Mouse (Mus musculus): Measurements from ENCODE around the gene Gm10300.

The Gm10300 gene

GRCm38 (mm10) chr4:132074077-132074932 is at the start of gene Gm10300:
Gene Gm10300 (plus strand): TSS chr4:132074697.
- no peak for DNase-seq (ENCODE audit: low spot score)

GRCm38 (mm10) chr4:132025264-132025663 is 49.2 kb upstream of the Gm10300 start:
- DNase-seq (ENCODE audit: low spot score) = no peak

- no peak for DNase-seq (ENCODE audit: low spot score)
Observed at GRCm38 (mm10) chr4:132025738-132026527, 48.6 kb upstream of the Gm10300 start.

GRCm38 (mm10) chr4:132027167-132027566 is 47.3 kb upstream of the Gm10300 start:
- DNase-seq (ENCODE audit: low spot score) = no peak

- DNase-seq (ENCODE audit: low spot score) = no peak
Observed at GRCm38 (mm10) chr4:132027806-132028205, 46.7 kb upstream of the Gm10300 start.

- DNase-seq (ENCODE audit: low spot score) = no peak
Observed at GRCm38 (mm10) chr4:132029851-132030741, 44.4 kb upstream of the Gm10300 start.

- no peak for DNase-seq (ENCODE audit: low spot score)
Observed at GRCm38 (mm10) chr4:132033183-132033582, 41.3 kb upstream of the Gm10300 start.

GRCm38 (mm10) chr4:132034242-132034641 is 40.3 kb upstream of the Gm10300 start:
- DNase-seq (ENCODE audit: low spot score) = no peak

GRCm38 (mm10) chr4:132037137-132037536 is 37.4 kb upstream of the Gm10300 start:
- no peak for DNase-seq (ENCODE audit: low spot score)

GRCm38 (mm10) chr4:132037991-132038390 is 36.5 kb upstream of the Gm10300 start:
- DNase-seq (ENCODE audit: low spot score) = no peak

- no peak for DNase-seq (ENCODE audit: low spot score)
Observed at GRCm38 (mm10) chr4:132038809-132039208, 35.7 kb upstream of the Gm10300 start.

- no peak for DNase-seq (ENCODE audit: low spot score)
Observed at GRCm38 (mm10) chr4:132039521-132039920, 35.0 kb upstream of the Gm10300 start.

GRCm38 (mm10) chr4:132039975-132040645 is 34.4 kb upstream of the Gm10300 start:
- no peak for DNase-seq (ENCODE audit: low spot score)

GRCm38 (mm10) chr4:132041471-132042332 is 32.8 kb upstream of the Gm10300 start:
- no peak for DNase-seq (ENCODE audit: low spot score)

- DNase-seq (ENCODE audit: low spot score) = no peak
Observed at GRCm38 (mm10) chr4:132043726-132044125, 30.8 kb upstream of the Gm10300 start.

- DNase-seq (ENCODE audit: low spot score) = no peak
Observed at GRCm38 (mm10) chr4:132048011-132048991, 26.2 kb upstream of the Gm10300 start.

- DNase-seq (ENCODE audit: low spot score) = peak; percentile 29
Observed at GRCm38 (mm10) chr4:132048995-132049404, 25.5 kb upstream of the Gm10300 start.

GRCm38 (mm10) chr4:132049549-132050200 is 24.8 kb upstream of the Gm10300 start:
- DNase-seq (ENCODE audit: low spot score) = no peak

Measured in urinary bladder, postnatal 10 days (tissue).